Mouse (Mus musculus) heart, embryonic 10.5 days (tissue): ENCODE data around the gene Luc7l2. TPM values are rescaled to one million over a fixed set of nuclear protein-coding genes. Genes with fewer than 3 reads are reported as not detected.
A peak's percentile ranks its signal among the peaks of the same experiment; 100 is the strongest.

ENCODE experiments used
- DNase-seq: peaks from one replicate; pipeline ENCODE4 v3.0.0-alpha.2; 2017; ENCODE audit warnings: low spot score
- H3K27ac ChIP-seq: fragments of 300-500 bp; sonication (generic); 2 replicates; pipeline ENCODE4 v1.5.1; 2016; ENCODE audit warnings: mild to moderate bottlenecking
- H3K27me3 ChIP-seq: fragments of 300-500 bp; sonication (generic); 2 replicates; pipeline ENCODE4 v1.6.1; 2016; ENCODE audit warnings: mild to moderate bottlenecking; ENCODE audit not compliant: poor library complexity, insufficient read depth, severe bottlenecking
- H3K36me3 ChIP-seq: fragments of 300-500 bp; sonication (generic); 2 replicates; pipeline ENCODE4 v1.6.1; 2016; ENCODE audit warnings: mild to moderate bottlenecking, moderate library complexity
- H3K4me1 ChIP-seq: fragments of 300-500 bp; sonication (generic); 2 replicates; pipeline ENCODE4 v1.6.1; 2016; ENCODE audit warnings: mild to moderate bottlenecking
- H3K4me3 ChIP-seq: fragments of 300-500 bp; sonication (generic); 2 replicates; pipeline ENCODE4 v1.5.1; 2016; ENCODE audit warnings: mild to moderate bottlenecking, moderate library complexity
- H3K9me3 ChIP-seq: fragments of 300-500 bp; sonication (generic); 2 replicates; pipeline ENCODE4 v1.6.1; 2016; ENCODE audit warnings: mild to moderate bottlenecking, moderate library complexity
- WGBS: fragments of 180-500 bp; shearing (Covaris S2); methylation state at CpG from one replicate; pipeline ENCODE4 v1.1.7; 2016; 5-methylcytosine and 5-hydroxymethylcytosine counted together
- microRNA-seq: library from miRNA; unstranded; fragments of <30 nt; microRNA quantifications from one replicate; pipeline ENCODE4, GENCODE M21; 2017
- polyA plus RNA-seq: library from polyadenylated mRNA; unstranded; fragments of >200 nt; fragmentation: Nextera tagmentation; extraction: Ambion mirVana; gene quantifications from 2 replicates; pipeline ENCODE4 v1.2.1, GENCODE M21; 2016

The Luc7l2 gene
- polyA plus RNA-seq, 1 experiment from 2014 or later = 33.5 TPM

- Histone ChIP-seq H3K27me3 (peaks cover 58% of the 10 kb centered on the region), H3K36me3 (no peaks in the 10 kb centered on the region), H3K4me1 (peaks cover 11% of the 10 kb centered on the region), H3K4me3 (no peak overlapping the region), H3K9me3 (no peaks in the 10 kb centered on the region), H3K27ac (no peak overlapping the region)
- DNase-seq = no peak
- WGBS = 43% methylated on average over 5 of the region's 5 CpGs
Measured at GRCm38 (mm10) chr6:38641645-38642044, 90.5 kb downstream of the Luc7l2 start.

- peaks cover 48% of the 10 kb centered on the region for H3K27me3 ChIP-seq
- H3K9me3 ChIP-seq = no peaks in the 10 kb centered on the region
- H3K4me1 ChIP-seq = peaks cover 3% of the 10 kb centered on the region
- WGBS = 50% methylated on average over 5 of the region's 5 CpGs
- no peaks in the 10 kb centered on the region for H3K36me3 ChIP-seq
- no peak overlapping the region for H3K27ac ChIP-seq
- DNase-seq = no peak
- H3K4me3 ChIP-seq = no peak overlapping the region
Measured at GRCm38 (mm10) chr6:38642593-38642992, 91.5 kb downstream of the Luc7l2 start.

- Histone ChIP-seq H3K36me3 (no peaks in the 10 kb centered on the region), H3K9me3 (no peaks in the 10 kb centered on the region), H3K4me1 (peaks cover 3% of the 10 kb centered on the region), H3K27me3 (peaks cover 44% of the 10 kb centered on the region), H3K4me3 (no peak overlapping the region), H3K27ac (no peak overlapping the region)
- 71% methylated on average over 3 of the region's 3 CpGs for WGBS
- DNase-seq = no peak
Measured at GRCm38 (mm10) chr6:38643039-38643438, 91.9 kb downstream of the Luc7l2 start.

GRCm38 (mm10) chr6:38649545-38649944, 98.4 kb downstream of the Luc7l2 start:
- Histone ChIP-seq H3K36me3 (no peaks in the 10 kb centered on the region), H3K27me3 (0 out of 2 replicates have a peak, but pooled peaks cover 3% of the 10 kb centered on the region), H3K4me1 (no peaks in the 10 kb centered on the region), H3K4me3 (no peak overlapping the region), H3K27ac (no peak overlapping the region), H3K9me3 (no peaks in the 10 kb centered on the region)
- no peak for DNase-seq
- WGBS = 69% methylated on average over 3 of the region's 3 CpGs

GRCm38 (mm10) chr6:38650263-38650937, 99.3 kb downstream of the Luc7l2 start:
- no peak overlapping the region for H3K4me3 ChIP-seq
- H3K36me3 ChIP-seq = no peaks in the 10 kb centered on the region
- no peaks in the 10 kb centered on the region for H3K9me3 ChIP-seq
- H3K27me3 ChIP-seq = no peaks in the 10 kb centered on the region
- WGBS = 40% methylated on average over 14 of the region's 14 CpGs
- no peak overlapping the region for H3K27ac ChIP-seq
- peak; percentile 83 for DNase-seq
- H3K4me1 ChIP-seq = no peaks in the 10 kb centered on the region

Small RNAs within 50 kb of the gene (microRNA-seq; reads per million reads assigned to microRNA genes)
- gene Mir7670 = not detected

Other genes starting within 250 kb of the Luc7l2 start
- 8.0 and 9.7 TPM in 2 replicates for gene Zc3hav1, start 196.7 kb upstream of the Luc7l2 start, polyA plus RNA-seq
- gene Ttc26, start 169.9 kb upstream of the Luc7l2 start, polyA plus RNA-seq = 4.2 and 6.8 TPM in 2 replicates
- gene Ubn2, start 117.4 kb upstream of the Luc7l2 start, polyA plus RNA-seq = 8.8 and 12.5 TPM in 2 replicates
- gene Fmc1, start 17.8 kb upstream of the Luc7l2 start, polyA plus RNA-seq = 138 and 187 TPM in 2 replicates
- 0.10 TPM in 1 of 2 replicates, not detected in the other for gene Klrg2, start 85.9 kb downstream of the Luc7l2 start, polyA plus RNA-seq
- gene Clec2l, start 111.7 kb downstream of the Luc7l2 start, polyA plus RNA-seq = 0.50 and 1.5 TPM in 2 replicates